Mouse (Mus musculus) cerebellum, adult 2 months (tissue): ENCODE data around the gene Zbtb5.

Source experiments
- CTCF ChIP-seq: fragments of 200-500 bp; IDR thresholded peaks from 2 replicates; pipeline ENCODE4 v1.5.1; 2011; ENCODE audit warnings: low read depth, mild to moderate bottlenecking, control low read depth, low read length, moderate library complexity, borderline replicate concordance; ENCODE audit not compliant: insufficient read depth
- POLR2A ChIP-seq: fragments of 200-500 bp; IDR thresholded peaks from 2 replicates; pipeline ENCODE4 v1.6.1; 2011; ENCODE audit warnings: low read length, control low read depth, borderline replicate concordance; ENCODE audit not compliant: insufficient read depth

GRCm38 (mm10) chr4:44970612-44971110, 41.6 kb downstream of the Zbtb5 start:
- TF ChIP-seq CTCF: peak; percentile 70; the same call in 1 of the 2 replicates
- no peak for TF ChIP-seq POLR2A
